Mouse (Mus musculus): ENCODE measurements at regions not wholly inside any gene's neighbourhood (a gene's known extent, or its start where the extent isn't known, plus 50 kb on each side); places are given as distances from the start of the nearest gene placed in this dataset.

DNA sequence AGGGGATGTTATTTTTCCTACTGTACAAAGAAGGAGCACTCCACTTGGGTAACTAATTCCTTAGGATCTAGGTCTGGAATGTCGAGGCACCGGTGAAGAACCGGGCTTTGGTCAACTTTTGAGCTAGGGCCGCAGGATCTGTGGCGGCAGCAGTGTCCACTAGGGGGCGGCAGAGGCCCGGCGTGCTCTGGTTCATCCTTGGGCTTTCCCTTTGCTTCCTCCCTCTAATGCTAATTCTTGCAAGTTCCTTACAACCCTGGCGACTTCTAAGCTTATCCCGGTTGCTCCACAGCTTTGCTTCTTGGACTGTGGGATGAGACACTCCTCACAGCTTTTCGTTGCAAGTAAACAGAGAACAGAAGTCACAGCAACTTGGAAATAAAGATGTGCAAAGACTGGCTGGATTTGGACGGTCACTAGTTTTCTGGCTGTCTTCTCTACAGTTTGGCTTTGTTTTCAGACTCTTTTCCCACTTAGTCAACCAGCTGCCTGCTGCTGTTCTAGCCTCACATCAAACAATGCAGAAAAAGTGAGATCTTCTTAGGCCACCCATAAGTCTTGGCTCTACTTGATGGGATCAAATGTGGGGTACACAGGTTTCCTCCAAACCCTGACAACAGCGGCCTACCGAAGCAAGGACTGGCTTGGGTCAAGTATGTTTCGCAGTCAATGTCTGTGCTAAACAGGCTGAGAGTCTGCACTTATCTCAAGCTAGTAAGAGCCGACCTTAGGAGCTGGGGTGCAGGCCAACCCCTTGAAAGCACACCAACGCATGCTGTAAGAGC is 51.2 kb upstream of the Tmem72 start:
- Histone ChIP-seq H3K27ac (ENCODE audit: insufficient read depth, low read depth, low read length) (no peak overlapping the region), H3K4me3 (ENCODE audit: insufficient read depth, low read depth, low read length) (no peak overlapping the region), H3K4me1 (ENCODE audit: control insufficient read depth, insufficient read depth, low read length) (no peaks in the 10 kb centered on the region)
- TF ChIP-seq POLR2A (IDR thresholded peaks at IDR 0.05; ENCODE audit: insufficient read depth, low read depth, low read length) (no peak), CTCF (IDR thresholded peaks at IDR 0.05; ENCODE audit: insufficient read depth, low read depth, low read length) (peak; percentile 80)
- 34% methylated on average over 17 of the region's 17 CpGs for WGBS

DNA sequence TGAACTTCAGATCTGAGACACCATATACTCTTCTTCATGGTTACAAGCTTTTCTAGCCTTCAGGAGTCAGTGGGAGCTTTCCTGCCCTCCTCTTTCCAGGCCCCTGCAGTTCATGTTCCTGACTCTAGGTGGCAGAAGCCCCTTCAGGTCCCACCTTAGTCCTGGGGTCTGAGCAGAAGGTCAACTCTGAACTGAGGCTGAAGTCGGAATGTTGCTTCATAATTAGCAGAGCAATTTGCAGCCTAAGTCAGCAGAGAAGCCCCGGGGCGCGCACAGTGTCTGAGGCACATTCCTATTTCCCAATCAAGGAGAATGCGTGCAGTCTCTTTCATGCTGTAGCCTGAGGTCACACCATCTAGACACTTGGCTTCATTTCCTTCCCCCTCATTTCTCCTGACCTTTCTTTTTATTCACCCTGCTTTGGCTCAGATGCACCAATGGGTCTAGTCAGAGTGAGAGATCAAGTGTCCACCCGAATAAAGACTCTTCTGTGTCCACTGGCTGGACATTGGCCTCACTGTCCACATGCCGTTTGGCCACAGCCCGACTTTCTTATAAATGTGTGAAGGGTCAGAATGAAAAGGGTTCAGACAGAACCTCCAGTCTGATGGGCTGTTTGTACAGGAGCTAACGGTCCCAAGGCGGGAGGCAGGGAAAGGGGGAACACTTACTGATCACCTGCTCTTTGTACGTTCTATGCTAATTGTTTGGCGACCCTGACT is 58.4 kb upstream of the Tmem72 start:
- WGBS = 80% methylated on average over 12 of the region's 12 CpGs
- TF ChIP-seq CTCF (IDR thresholded peaks at IDR 0.05; ENCODE audit: insufficient read depth, low read depth, low read length) (0 out of 2 replicates have a peak, but pooled peaks have one; percentile 31), POLR2A (IDR thresholded peaks at IDR 0.05; ENCODE audit: insufficient read depth, low read depth, low read length) (no peak)
- Histone ChIP-seq H3K4me1 (ENCODE audit: control insufficient read depth, insufficient read depth, low read length) (no peaks in the 10 kb centered on the region), H3K27ac (ENCODE audit: insufficient read depth, low read depth, low read length) (no peak overlapping the region), H3K4me3 (ENCODE audit: insufficient read depth, low read depth, low read length) (no peak overlapping the region)

DNA sequence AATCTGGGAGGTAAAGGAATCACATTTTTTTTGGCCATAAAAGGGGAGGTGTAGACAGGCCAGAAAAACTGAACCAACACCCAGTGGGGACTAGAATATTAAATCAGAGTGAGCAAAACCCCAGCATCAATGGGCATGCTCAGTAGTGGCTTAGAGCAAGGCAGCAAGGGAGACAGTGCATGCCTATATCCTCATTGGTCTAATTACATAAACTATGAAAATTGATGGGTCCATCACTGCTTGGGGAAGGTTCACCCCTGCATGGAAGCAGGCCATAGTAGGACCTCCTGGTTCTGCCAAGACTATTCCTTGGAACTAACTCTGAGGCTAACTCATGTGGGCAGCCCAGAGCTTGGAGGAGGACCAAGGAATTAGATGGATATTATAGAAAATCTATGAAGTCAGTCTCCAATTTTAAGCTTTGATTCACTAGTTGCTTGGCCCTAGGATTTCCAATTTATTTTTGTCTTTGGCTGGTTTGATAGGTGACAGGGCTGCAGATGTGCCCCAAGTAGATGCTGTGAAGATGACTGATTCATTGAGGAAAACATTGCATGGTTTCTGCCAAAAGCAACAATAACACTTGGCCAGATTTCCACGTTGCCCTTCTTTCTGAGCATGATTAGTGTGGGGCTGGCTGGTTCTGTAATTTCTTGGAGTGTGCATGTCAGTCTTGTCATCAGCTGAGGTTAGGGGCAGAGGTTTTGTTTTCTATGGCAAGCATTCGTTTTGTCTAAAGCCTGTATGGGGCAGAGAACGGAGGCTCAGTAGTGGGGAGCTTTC is 70.0 kb upstream of the Tmem72 start:
- Histone ChIP-seq H3K4me3 (ENCODE audit: insufficient read depth, low read depth, low read length) (no peak overlapping the region), H3K27ac (ENCODE audit: insufficient read depth, low read depth, low read length) (no peak overlapping the region), H3K4me1 (ENCODE audit: control insufficient read depth, insufficient read depth, low read length) (no peaks in the 10 kb centered on the region)
- TF ChIP-seq POLR2A (IDR thresholded peaks at IDR 0.05; ENCODE audit: insufficient read depth, low read depth, low read length) = no peak
- no peak for TF ChIP-seq CTCF (IDR thresholded peaks at IDR 0.05; ENCODE audit: insufficient read depth, low read depth, low read length)
- 42% methylated on average over 3 of the region's 3 CpGs for WGBS

DNA sequence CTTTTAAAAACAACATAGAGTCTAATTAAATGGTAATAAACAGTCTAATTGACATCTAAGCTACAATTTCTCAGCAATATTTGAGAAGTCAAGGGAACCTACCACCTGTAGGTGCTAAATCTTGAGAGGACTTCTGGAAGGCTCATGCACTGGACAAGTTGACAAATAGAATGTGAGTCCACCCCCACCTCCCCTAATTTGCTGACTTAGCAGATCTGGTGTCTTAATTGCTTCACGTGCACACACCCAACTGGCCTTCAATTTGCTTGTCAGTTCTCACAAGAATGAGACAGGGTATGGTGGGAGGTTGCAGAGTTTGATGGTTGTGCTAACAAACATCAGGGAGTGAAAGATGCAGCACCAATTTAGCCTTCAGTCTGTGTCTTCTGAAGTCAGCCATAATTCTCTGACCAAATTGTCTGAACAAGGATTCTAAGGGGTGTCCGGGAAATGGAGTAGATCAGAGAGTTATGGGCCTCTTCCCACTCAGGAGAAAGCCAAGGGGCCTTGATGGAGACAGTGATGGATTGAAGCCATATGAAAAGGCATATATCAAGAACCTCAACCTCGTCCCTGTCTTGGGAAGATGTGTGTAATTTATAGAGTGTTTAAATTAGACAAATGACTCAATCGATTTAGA is 76.7 kb upstream of the Tmem72 start:
- no peak overlapping the region for H3K4me3 ChIP-seq (ENCODE audit: insufficient read depth, low read depth, low read length)
- 82% methylated on average over 4 of the region's 4 CpGs for WGBS
- no peaks in the 10 kb centered on the region for H3K4me1 ChIP-seq (ENCODE audit: control insufficient read depth, insufficient read depth, low read length)
- no peak overlapping the region for H3K27ac ChIP-seq (ENCODE audit: insufficient read depth, low read depth, low read length)
- TF ChIP-seq CTCF (IDR thresholded peaks at IDR 0.05; ENCODE audit: insufficient read depth, low read depth, low read length) = no peak
- no peak for TF ChIP-seq POLR2A (IDR thresholded peaks at IDR 0.05; ENCODE audit: insufficient read depth, low read depth, low read length)

DNA sequence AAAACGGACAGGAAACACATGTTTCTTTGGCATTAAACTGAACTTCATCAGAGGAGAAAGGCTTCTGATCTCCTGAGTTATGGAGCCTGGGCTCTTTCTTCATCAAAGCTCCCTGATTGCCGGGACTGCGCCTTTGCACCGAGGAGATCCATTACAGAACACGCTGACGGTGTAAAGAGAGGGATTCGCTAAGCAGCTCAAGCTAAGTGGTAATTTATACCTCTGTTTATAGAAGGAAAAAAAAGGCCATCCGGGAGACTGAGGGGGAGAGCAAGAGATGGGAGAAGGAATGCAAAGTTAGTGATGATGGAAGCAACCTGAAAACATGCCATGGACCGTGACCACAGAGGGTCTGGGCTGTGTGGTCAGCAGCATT is 77.2 kb upstream of the Tmem72 start:
- WGBS = 45% methylated on average over 9 of the region's 9 CpGs
- H3K4me3 ChIP-seq (ENCODE audit: insufficient read depth, low read depth, low read length) = no peak overlapping the region
- H3K4me1 ChIP-seq (ENCODE audit: control insufficient read depth, insufficient read depth, low read length) = no peaks in the 10 kb centered on the region
- TF ChIP-seq CTCF (IDR thresholded peaks at IDR 0.05; ENCODE audit: insufficient read depth, low read depth, low read length) (no peak), POLR2A (IDR thresholded peaks at IDR 0.05; ENCODE audit: insufficient read depth, low read depth, low read length) (no peak)
- H3K27ac ChIP-seq (ENCODE audit: insufficient read depth, low read depth, low read length) = no peak overlapping the region

DNA sequence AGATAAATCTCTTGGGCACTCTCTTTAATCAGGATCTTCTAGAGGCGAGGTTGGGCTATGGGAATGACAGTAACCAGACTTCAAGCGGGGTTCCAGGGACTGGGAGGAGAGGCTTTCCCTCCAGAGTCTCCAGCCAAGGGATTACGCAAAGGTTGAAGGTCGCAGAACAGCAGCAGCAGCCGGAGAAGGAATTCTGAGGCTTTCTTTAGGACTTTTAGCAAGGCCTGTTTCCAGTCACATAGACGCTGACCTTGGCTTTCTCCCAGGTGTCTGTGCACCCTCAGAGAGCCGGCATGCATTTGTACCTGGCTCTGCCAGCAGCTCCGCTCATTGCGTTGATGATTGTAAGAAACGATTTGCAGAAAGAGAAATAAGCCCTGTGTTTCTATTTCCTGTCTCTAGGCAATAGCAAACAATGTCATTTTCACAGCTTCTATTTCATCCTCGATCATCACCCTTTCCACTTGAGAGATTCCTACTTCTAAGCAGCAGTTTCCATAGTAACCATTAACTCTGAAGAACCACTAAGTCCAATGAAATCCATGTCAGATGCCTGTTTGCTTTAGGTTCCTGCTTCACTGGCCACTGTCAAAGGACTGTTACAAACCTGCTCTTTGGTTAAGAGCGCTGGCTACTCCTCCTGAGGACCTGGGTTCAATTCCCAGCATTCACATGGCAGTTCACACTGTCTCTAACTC is 104.7 kb upstream of the Tmem72 start:
- H3K4me3 ChIP-seq (ENCODE audit: insufficient read depth, low read depth, low read length) = no peak overlapping the region
- H3K4me1 ChIP-seq (ENCODE audit: control insufficient read depth, insufficient read depth, low read length) = no peaks in the 10 kb centered on the region
- TF ChIP-seq POLR2A (IDR thresholded peaks at IDR 0.05; ENCODE audit: insufficient read depth, low read depth, low read length) (no peak), CTCF (IDR thresholded peaks at IDR 0.05; ENCODE audit: insufficient read depth, low read depth, low read length) (no peak)
- H3K27ac ChIP-seq (ENCODE audit: insufficient read depth, low read depth, low read length) = no peak overlapping the region
- 40% methylated on average over 12 of the region's 12 CpGs for WGBS

DNA sequence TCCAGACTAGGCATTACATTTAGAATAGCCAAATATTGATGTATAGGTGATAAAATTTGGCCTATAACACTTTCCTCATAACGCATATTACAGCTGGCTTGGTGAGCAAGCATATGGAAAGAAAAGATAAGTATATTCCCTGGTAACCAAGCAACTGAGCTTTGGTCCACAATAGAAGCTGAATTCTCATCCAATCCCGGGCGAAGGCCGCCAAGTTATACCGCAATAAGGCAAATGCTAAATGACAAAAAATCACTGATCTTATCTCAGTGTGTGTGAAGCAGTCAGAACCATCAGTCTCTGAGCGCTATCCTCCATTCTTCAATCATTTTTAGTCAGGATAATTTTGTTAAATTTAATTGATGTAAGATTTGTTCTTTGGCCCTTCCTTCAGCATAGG is 105.9 kb upstream of the Tmem72 start:
- no peak overlapping the region for H3K27ac ChIP-seq (ENCODE audit: insufficient read depth, low read depth, low read length)
- WGBS = 95% methylated on average over 6 of the region's 6 CpGs
- TF ChIP-seq CTCF (IDR thresholded peaks at IDR 0.05; ENCODE audit: insufficient read depth, low read depth, low read length) (no peak), POLR2A (IDR thresholded peaks at IDR 0.05; ENCODE audit: insufficient read depth, low read depth, low read length) (no peak)
- no peaks in the 10 kb centered on the region for H3K4me1 ChIP-seq (ENCODE audit: control insufficient read depth, insufficient read depth, low read length)
- H3K4me3 ChIP-seq (ENCODE audit: insufficient read depth, low read depth, low read length) = no peak overlapping the region

DNA sequence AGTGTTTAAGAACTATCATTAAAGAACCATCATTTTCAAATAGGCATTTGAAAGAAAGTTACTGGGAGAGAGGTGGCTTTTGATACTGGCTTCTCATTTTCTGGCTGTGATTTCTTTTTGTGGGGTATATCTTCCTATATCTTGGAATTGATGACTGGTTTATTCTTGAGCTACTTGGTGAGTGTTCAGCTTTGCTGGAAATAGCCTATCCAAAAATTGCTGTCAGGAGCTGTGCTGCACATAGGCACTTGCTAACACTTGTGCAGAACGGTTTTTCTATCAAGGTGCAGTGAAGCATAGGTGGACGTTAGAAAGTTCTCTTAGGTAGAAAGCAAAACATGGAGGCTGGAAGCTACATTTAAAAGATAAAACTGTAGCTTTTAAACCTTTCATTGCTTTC is 108.9 kb upstream of the Tmem72 start:
- no peak overlapping the region for H3K4me3 ChIP-seq (ENCODE audit: insufficient read depth, low read depth, low read length)
- no peaks in the 10 kb centered on the region; the same call in 1 of the 2 replicates for H3K4me1 ChIP-seq (ENCODE audit: control insufficient read depth, insufficient read depth, low read length)
- no peak for TF ChIP-seq CTCF (IDR thresholded peaks at IDR 0.05; ENCODE audit: insufficient read depth, low read depth, low read length)
- no peak for TF ChIP-seq POLR2A (IDR thresholded peaks at IDR 0.05; ENCODE audit: insufficient read depth, low read depth, low read length)
- no peak overlapping the region for H3K27ac ChIP-seq (ENCODE audit: insufficient read depth, low read depth, low read length)
- 87% methylated on average over 2 of the region's 2 CpGs for WGBS

Data from olfactory bulb, adult 2 months (tissue).